Mouse (Mus musculus): ENCODE data around the gene Mbtd1.

- no peak for TF ChIP-seq POLR2A (IDR thresholded peaks at IDR 0.05; ENCODE audit: low read depth, low read length)
- no peak for TF ChIP-seq CTCF (IDR thresholded peaks at IDR 0.05; ENCODE audit: borderline replicate concordance, insufficient read depth, low read length)
Observed at GRCm38 (mm10) chr11:93987625-93988327, 102.1 kb downstream of the Mbtd1 start.
